Mouse (Mus musculus) heart, postnatal 0 days (tissue): ENCODE measurements around the gene Reep1.

ENCODE experiments used
- CTCF ChIP-seq: IDR thresholded peaks from 2 replicates; pipeline ENCODE4 v1.5.1; 2016; ENCODE audit warnings: antibody characterized with exemption, control low read depth, low read depth
- EP300 ChIP-seq: IDR thresholded peaks from 2 replicates; pipeline ENCODE4 v1.6.1; 2016; ENCODE audit warnings: antibody characterized with exemption, low read depth

- no peak for TF ChIP-seq CTCF
- no peak for TF ChIP-seq EP300
These were observed 1.2 kb downstream of the Reep1 start for GRCm38 (mm10) chr6:71708528-71708927.
